Mouse (Mus musculus) hindbrain, embryonic 14.5 days (tissue): Measurements from ENCODE around the gene Krt33b. TPM values are rescaled to one million over a fixed set of nuclear protein-coding genes. Genes with fewer than 3 reads are reported as not detected.
A peak's percentile ranks its signal among the peaks of the same experiment; 100 is the strongest.

Experiments
- ATAC-seq: fragments of 200-750 bp; cut with Nextera tagmentation; 2 replicates; pipeline ENCODE4 v1.8.0; 2017; ENCODE audit warnings: moderate number of reproducible peaks, mild to moderate bottlenecking, moderate TSS enrichment, moderate library complexity; ENCODE audit not compliant: low FRiP score
- DNase-seq: peaks from one replicate; pipeline ENCODE4 v3.0.0-alpha.2; 2015; ENCODE audit warnings: low spot score
- H3K27ac ChIP-seq: fragments of 300-500 bp; sonication (generic); 2 replicates; pipeline ENCODE4 v1.5.1; 2014; ENCODE audit warnings: mild to moderate bottlenecking, moderate library complexity
- H3K27me3 ChIP-seq: fragments of 300-500 bp; sonication (generic); 2 replicates; pipeline ENCODE4 v1.6.1; 2014; ENCODE audit warnings: mild to moderate bottlenecking, low read length, mixed read lengths; ENCODE audit not compliant: control insufficient read depth, insufficient read depth
- H3K36me3 ChIP-seq: fragments of 300-500 bp; sonication (generic); replicated peaks from 2 replicates; pipeline ENCODE4 v1.6.1; 2014; ENCODE audit not compliant: control insufficient read depth, insufficient read depth
- H3K4me1 ChIP-seq: fragments of 300-500 bp; sonication (generic); replicated peaks from 2 replicates; pipeline ENCODE4 v1.6.1; 2014; ENCODE audit warnings: antibody characterized with exemption, low read length, mixed read lengths; ENCODE audit not compliant: control insufficient read depth, insufficient read depth
- H3K4me2 ChIP-seq: fragments of 300-500 bp; sonication (generic); replicated peaks from 2 replicates; pipeline ENCODE4 v1.6.1; 2014; ENCODE audit warnings: mild to moderate bottlenecking, moderate library complexity
- H3K4me3 ChIP-seq: fragments of 300-500 bp; sonication (generic); replicated peaks from 2 replicates; pipeline ENCODE4 v1.5.1; 2014; ENCODE audit warnings: mild to moderate bottlenecking, low read length
- H3K9ac ChIP-seq: fragments of 300-500 bp; sonication (generic); 2 replicates; pipeline ENCODE4 v1.6.1; 2014
- H3K9me3 ChIP-seq: fragments of 300-500 bp; sonication (generic); 2 replicates; pipeline ENCODE4 v1.6.1; 2016; ENCODE audit warnings: low read length; ENCODE audit not compliant: control insufficient read depth
- WGBS: fragments of 180-500 bp; shearing (Covaris S2); extraction: QIAGEN DNeasy Blood & Tissue Kit; methylation state at CpG from one replicate; pipeline ENCODE4 v1.1.7; 2014; 5-methylcytosine and 5-hydroxymethylcytosine counted together
- polyA plus RNA-seq: library from polyadenylated mRNA; unstranded; fragments of >200 nt; fragmentation: Nextera tagmentation; extraction: Ambion mirVana; gene quantifications from 2 replicates; pipeline ENCODE4 v1.2.1, GENCODE M21; 2014

The Krt33b gene
- polyA plus RNA-seq, 1 experiment from 2014 or later = not detected

GRCm38 (mm10) chr11:100004846-100005245 is 24.8 kb downstream of the Krt33b start:
- Histone ChIP-seq H3K9me3 (0 out of 2 replicates have a peak, but pooled peaks cover 5% of the 10 kb centered on the region), H3K4me1 (no peaks in the 10 kb centered on the region), H3K36me3 (no peaks in the 10 kb centered on the region), H3K27me3 (no peaks in the 10 kb centered on the region), H3K4me3 (no peak overlapping the region), H3K27ac (no peak overlapping the region), H3K9ac (no peak overlapping the region), H3K4me2 (no peak overlapping the region)
- DNase-seq (peak; percentile 67), ATAC-seq (no peak)
- 28% methylated on average over 6 of the region's 6 CpGs for WGBS

- no peak for ATAC-seq
- Histone ChIP-seq H3K4me2 (no peak overlapping the region), H3K36me3 (no peaks in the 10 kb centered on the region), H3K4me3 (no peak overlapping the region), H3K27me3 (no peaks in the 10 kb centered on the region), H3K9ac (no peak overlapping the region), H3K9me3 (0 out of 2 replicates have a peak, but pooled peaks cover 5% of the 10 kb centered on the region), H3K4me1 (0 out of 2 replicates have a peak, but pooled peaks cover under 1% of the 10 kb centered on the region), H3K27ac (no peak overlapping the region)
- WGBS = 90% methylated on average over 7 of the region's 7 CpGs
- DNase-seq = no peak
Observed at GRCm38 (mm10) chr11:99999091-99999490, 30.6 kb downstream of the Krt33b start.

- WGBS = 74% methylated on average over 4 of the region's 4 CpGs
- Histone ChIP-seq H3K27ac (no peak overlapping the region), H3K4me1 (peaks cover 10% of the 10 kb centered on the region; the same call in 1 of the 2 replicates), H3K9ac (no peak overlapping the region), H3K9me3 (no peaks in the 10 kb centered on the region), H3K4me2 (no peak overlapping the region), H3K27me3 (no peaks in the 10 kb centered on the region), H3K36me3 (no peaks in the 10 kb centered on the region), H3K4me3 (no peak overlapping the region)
- ATAC-seq (no peak), DNase-seq (no peak)
Observed at GRCm38 (mm10) chr11:99994384-99994661, 35.3 kb downstream of the Krt33b start.

GRCm38 (mm10) chr11:99993620-99994383 is 35.9 kb downstream of the Krt33b start, which contains the start of gene Krtap17-1:
TSS of gene Krtap17-1 (minus strand) at chr11:99993994.
- Histone ChIP-seq H3K9me3 (no peaks in the 10 kb centered on the region), H3K4me1 (peaks cover 10% of the 10 kb centered on the region; the same call in 1 of the 2 replicates), H3K9ac (peak within 1 kb of the TSS; percentile 40), H3K36me3 (no peaks in the 10 kb centered on the region), H3K27ac (no peak within 1 kb of the TSS), H3K4me3 (peak within 1 kb of the TSS; percentile 14; the same call in 1 of the 2 replicates), H3K27me3 (no peaks in the 10 kb centered on the region), H3K4me2 (peak within 1 kb of the TSS; percentile 41)
- ATAC-seq (no peak), DNase-seq (no peak)
- 30% methylated on average over 26 of the region's 26 CpGs for WGBS

- Histone ChIP-seq H3K4me2 (no peak overlapping the region), H3K27ac (no peak overlapping the region), H3K9ac (no peak overlapping the region), H3K9me3 (no peaks in the 10 kb centered on the region), H3K36me3 (no peaks in the 10 kb centered on the region), H3K4me3 (no peak overlapping the region), H3K27me3 (no peaks in the 10 kb centered on the region), H3K4me1 (peaks cover 10% of the 10 kb centered on the region; the same call in 1 of the 2 replicates)
- WGBS = 75% methylated on average over 3 of the region's 3 CpGs
- no peak for ATAC-seq
- peak; percentile 30 for DNase-seq
Observed at GRCm38 (mm10) chr11:99990571-99990970, 39.1 kb downstream of the Krt33b start.

GRCm38 (mm10) chr11:99989881-99990405 is 39.7 kb downstream of the Krt33b start:
- H3K27ac ChIP-seq = no peak overlapping the region
- H3K36me3 ChIP-seq = no peaks in the 10 kb centered on the region
- no peak for ATAC-seq
- H3K27me3 ChIP-seq = no peaks in the 10 kb centered on the region
- no peak overlapping the region for H3K9ac ChIP-seq
- no peak overlapping the region for H3K4me3 ChIP-seq
- H3K4me2 ChIP-seq = no peak overlapping the region
- 87% methylated on average over 6 of the region's 6 CpGs for WGBS
- no peak for DNase-seq
- peaks cover 10% of the 10 kb centered on the region; the same call in 1 of the 2 replicates for H3K4me1 ChIP-seq
- no peaks in the 10 kb centered on the region for H3K9me3 ChIP-seq

DNA sequence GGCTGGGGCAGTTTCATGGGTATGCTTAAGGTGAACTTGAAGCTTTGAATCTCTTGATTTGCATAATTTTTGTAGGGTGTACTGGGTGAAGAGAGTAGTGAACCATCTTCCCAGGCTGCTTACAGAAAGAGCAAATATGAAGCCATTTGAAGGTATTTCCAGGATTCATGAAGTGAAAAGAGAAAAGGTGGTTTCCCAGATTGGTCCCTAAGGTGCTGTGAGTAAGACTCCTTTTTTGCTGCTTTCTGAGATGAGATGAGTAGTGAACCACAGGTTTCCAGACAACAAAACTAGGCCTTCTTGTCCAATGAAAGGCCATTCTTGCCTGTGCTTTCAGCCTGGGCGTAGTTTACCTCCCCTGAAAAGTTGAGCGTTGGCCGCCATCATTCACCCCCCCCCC is 41.1 kb downstream of the Krt33b start:
- no peaks in the 10 kb centered on the region for H3K36me3 ChIP-seq
- peaks cover 3% of the 10 kb centered on the region; the same call in 1 of the 2 replicates for H3K4me1 ChIP-seq
- no peak overlapping the region for H3K4me3 ChIP-seq
- no peak for DNase-seq
- H3K27ac ChIP-seq = no peak overlapping the region
- 92% methylated on average over 3 of the region's 3 CpGs for WGBS
- no peak overlapping the region for H3K9ac ChIP-seq
- H3K9me3 ChIP-seq = no peaks in the 10 kb centered on the region
- H3K27me3 ChIP-seq = no peaks in the 10 kb centered on the region
- ATAC-seq = no peak
- no peak overlapping the region for H3K4me2 ChIP-seq

GRCm38 (mm10) chr11:99986180-99986647 is 43.5 kb downstream of the Krt33b start, which contains the start of gene Krtap16-1:
TSS of gene Krtap16-1 (minus strand) at chr11:99986597.
- Histone ChIP-seq H3K9ac (no peak within 1 kb of the TSS), H3K27ac (peak within 1 kb of the TSS; percentile 65), H3K36me3 (no peaks in the 10 kb centered on the region), H3K9me3 (no peaks in the 10 kb centered on the region), H3K4me2 (no peak within 1 kb of the TSS), H3K4me1 (no peaks in the 10 kb centered on the region), H3K4me3 (no peak within 1 kb of the TSS), H3K27me3 (no peaks in the 10 kb centered on the region)
- DNase-seq (no peak), ATAC-seq (no peak; the same call in 1 of the 2 replicates)
- 74% methylated on average over 8 of the region's 8 CpGs for WGBS

DNA sequence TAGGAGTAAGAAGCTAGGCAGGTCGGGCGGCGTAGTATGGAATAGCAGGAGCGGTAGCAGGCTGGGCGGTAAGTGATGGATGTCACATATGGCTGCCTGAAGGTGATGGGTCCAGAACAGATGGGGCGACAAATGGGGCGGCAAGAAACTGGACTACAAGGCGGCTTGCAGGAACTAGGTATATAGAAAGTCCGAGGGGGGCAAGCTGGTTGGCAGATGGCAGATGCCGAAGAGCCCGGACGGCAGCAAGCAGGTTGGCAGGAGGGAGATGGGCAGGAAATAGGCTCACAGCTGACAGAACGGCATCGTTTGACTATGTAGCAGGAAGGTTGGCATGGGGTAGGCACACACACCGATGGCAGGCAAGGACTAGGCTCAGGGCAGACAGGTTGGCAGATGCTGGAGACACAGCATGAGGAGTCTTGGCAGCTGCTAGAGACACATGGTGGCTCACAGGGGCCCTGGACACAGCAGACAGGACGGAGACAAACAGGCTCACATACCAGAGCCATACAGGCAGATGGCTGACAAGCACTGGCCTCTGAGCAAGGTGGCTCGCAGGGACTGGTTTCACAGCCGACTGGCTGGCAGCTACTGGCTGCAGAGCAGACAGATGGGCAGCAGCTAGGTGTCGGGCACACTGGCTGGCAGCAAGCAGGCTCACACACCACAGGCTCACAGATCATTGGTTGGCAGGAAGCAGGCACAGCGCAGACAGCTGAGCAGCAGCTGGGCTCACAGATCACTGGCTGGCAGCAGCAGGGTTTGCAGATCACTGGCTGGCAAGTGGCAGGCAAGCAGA is 44.2 kb downstream of the Krt33b start:
- no peak overlapping the region for H3K9ac ChIP-seq
- H3K4me2 ChIP-seq = no peak overlapping the region
- peak; percentile 53 for DNase-seq
- H3K4me1 ChIP-seq = no peaks in the 10 kb centered on the region
- no peaks in the 10 kb centered on the region for H3K36me3 ChIP-seq
- H3K27me3 ChIP-seq = no peaks in the 10 kb centered on the region
- ATAC-seq = peak; percentile 93
- peak overlapping the region; percentile 65 for H3K27ac ChIP-seq
- 64% methylated on average over 20 of the region's 20 CpGs for WGBS
- H3K9me3 ChIP-seq = no peaks in the 10 kb centered on the region
- H3K4me3 ChIP-seq = no peak overlapping the region
